Mouse (Mus musculus) cerebellum, adult 11-12 months (tissue): ENCODE data around the gene Ppp1r13b.
A peak's percentile ranks its signal among the peaks of the same experiment; 100 is the strongest.

Experiments
- DNase-seq: peaks from one replicate; pipeline ENCODE4 v3.0.0; 2022

The Ppp1r13b gene

DNA sequence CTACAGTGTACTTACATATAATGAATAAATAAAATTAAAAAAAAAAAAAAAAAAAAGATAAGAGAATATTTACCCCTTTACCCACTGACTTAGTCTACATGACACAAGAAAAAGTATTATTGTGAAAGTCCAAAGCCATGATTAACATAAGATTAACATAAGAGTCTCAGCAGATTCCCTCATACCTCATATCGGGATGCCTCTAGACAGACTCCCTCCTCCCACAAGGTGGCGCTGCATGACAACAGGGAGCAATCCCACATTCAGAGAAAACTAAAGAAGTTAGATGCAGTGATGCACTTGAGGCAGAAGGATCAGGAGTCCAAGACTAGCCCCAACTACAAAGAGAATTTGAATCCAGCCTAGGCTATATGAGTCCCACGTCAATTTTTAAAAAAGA is 29.7 kb downstream of the Ppp1r13b start:
- peak; percentile 63 for DNase-seq

DNA sequence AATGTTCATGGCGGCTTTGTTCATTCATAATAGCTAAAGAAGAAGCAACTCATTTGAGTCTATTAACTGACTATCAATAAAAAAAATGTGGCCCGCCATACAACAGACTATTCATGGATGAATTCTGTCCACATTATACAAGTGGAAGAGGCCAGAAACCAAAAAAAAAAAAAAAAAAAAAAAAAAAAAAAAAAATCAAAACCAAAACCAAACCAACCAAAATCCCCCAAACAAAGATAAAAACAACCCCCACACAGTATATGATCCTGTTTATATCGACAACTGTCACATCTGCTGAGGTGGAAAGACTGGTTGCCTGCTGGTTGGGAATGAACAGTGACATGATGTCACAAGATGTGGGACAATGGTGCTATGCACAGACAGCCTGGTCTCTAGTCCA is 32.4 kb downstream of the Ppp1r13b start:
- DNase-seq, result no peak

GRCm38 (mm10) chr12:111874601-111875140 is 33.2 kb downstream of the Ppp1r13b start:
- DNase-seq, result no peak

- no peak for DNase-seq
These were observed 35.8 kb downstream of the Ppp1r13b start for GRCm38 (mm10) chr12:111872079-111872478.

DNA sequence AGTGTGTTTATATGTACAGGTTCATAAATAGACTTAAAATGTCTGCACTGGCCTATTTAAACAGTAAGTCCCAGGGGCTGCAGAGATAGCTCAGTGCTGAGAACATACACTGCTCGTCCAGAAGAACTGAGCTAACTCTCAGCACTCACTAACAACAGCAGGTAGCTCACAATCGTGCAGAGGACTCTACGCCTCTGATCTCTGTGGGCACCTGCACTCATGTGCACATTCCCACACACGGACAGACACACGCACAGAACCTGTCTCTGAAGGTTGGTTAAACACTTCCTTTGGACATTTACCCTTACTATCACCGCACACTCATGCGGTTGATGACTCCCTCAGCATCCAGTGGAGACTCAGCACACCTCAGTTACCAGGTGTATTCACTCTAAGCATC is 37.1 kb downstream of the Ppp1r13b start:
- no peak for DNase-seq

DNA sequence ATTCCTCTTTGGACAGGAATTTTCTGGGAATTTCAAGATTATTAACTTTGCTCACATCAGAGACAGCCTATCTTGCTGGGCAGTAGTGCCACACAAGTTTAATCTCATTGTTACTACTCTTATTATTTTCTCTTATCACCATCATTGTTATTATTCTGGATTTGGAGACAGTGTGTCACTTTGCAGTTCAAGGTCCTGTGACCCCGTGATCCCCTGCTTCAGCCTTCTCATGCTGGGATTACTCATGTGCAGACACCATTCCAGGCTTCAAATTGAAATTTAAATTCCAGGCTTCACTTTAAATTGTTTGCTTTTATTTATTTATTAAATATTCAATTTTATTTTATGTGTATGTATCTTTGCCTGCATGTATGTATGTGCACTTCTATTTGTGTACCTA is 38.1 kb downstream of the Ppp1r13b start:
- no peak for DNase-seq

DNA sequence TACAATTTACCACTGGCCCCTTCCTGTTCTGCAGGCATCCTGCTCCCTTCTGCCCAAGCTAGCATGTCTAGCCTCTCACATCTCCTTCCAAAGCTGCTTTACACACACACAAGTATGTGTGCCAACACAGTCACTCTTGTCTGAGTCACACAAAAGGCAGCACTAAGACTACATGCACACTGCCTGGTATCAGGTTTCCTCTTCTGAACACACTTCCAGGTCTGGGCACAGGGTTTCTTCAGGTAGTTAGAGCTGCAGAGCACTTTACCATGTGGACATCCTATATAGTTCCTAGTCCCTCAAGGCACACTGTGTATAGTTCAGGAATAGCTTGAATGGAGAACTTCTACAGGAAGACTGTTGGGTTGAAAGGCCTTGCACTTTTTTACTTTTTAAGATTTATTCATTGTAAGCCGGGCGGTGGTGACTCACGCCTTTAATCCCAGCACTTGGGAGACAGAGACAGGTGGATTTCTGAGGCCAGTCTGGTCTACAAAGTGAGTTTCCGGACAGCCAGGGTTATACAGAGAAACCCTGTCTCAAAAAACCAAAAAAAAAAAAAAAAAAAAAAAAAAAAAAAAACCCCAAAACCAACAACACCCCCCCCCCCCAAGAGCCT is 43.6 kb downstream of the Ppp1r13b start:
- DNase-seq, result no peak

DNA sequence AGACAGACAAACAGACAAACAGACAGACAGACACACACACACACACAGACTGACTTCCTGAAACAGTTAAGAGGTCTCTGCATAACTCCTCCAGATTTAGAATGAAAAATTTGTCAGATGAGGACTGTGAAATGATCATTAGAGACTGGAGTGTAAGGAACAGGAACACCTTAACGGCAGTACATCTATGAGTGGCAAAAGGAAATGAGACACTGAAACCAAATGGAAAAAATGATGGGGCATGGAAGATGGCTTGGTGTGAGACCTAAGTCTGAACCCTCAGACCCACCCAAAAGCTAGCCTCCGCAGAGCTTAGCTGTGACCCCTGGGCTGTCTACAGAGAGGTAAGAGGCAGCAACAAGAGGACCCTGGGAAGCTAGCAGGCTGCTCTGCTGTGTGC is 52.5 kb downstream of the Ppp1r13b start:
- DNase-seq, result no peak

- no peak for DNase-seq
These were observed 54.4 kb downstream of the Ppp1r13b start for GRCm38 (mm10) chr12:111853546-111853945.

DNA sequence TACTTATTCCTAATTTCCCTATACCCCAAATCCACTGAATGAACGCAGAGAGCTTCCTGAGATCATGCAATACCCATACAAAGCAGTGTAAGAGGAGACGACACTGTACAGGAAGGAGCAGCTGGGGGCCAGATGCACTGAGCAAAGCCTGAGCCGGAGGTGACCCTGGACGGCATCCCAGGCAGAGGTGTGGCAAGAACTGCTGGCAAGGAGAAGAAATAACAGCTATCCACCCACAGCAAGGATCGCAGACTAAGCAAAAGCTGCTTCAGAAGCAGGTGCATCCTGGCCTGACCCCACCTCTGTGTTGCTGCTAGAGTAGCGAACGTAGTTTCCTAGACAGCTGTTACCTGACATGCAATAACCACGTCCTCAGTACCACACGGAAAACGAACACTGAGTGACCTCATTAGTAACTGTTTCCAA is 54.9 kb downstream of the Ppp1r13b start:
- DNase-seq, result no peak

DNA sequence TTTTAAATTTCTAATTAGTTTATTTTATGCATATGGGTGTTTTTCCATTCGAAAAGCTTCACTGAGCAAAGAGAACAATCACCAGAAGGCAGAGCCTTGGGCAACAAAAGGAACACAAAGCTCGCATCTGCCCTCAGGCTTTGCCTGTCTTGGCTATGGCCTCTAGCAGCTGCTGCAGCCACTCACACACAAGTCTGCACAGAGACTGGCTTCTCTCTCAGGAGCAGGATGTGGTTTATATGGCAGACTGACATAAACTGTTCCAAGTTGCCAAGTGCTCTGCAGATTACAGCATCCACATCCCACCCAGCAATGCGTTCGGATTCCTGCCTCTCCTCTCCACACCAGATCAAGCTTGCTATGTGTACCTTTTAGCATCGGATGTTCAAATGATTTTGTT is 56.2 kb downstream of the Ppp1r13b start:
- no peak for DNase-seq

GRCm38 (mm10) chr12:111851235-111851634 is 56.7 kb downstream of the Ppp1r13b start:
- no peak for DNase-seq

DNA sequence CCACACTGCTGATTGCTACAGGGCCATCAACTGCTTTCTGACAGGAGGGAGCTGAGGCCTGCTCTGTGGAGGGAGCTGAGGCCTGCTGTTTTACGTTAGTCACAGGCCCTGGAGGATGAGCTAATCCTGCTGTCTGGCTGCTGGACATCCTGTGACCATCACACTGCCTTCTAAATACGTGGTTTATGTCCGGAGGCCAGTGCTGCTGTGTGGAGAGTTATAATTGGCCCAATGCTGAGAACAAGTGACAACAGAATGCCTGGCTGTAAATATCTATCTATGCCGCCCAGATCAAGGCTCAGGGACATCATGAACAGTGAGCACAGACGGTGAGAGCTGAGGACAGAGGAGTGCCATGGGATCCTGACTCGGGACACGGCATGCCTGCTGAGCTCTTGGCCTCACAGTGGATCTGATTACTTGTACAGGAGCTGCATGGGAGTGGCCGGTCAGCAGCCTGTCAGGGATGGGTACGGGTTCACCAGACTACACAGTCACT is 59.6 kb downstream of the Ppp1r13b start:
- peak; percentile 54 for DNase-seq

DNA sequence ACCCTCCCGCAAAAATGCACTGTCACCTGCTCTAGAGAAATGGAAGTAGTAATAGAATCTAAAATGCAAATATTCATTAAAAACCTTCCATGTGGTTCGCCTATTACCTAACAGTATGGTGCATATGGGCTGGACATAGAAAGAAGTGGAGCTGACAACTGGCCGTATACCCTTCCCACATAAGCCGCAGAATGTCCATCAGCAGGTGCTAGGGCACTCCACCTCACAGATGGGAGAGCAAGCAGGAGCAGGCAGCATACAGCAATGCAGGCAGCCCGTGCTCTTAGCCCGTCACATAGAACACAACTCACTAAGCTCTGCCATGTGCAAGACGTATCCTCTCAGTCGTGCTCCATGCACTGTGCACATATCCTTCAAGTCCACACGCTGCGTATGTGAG is 61.1 kb downstream of the Ppp1r13b start:
- DNase-seq, result no peak

DNA sequence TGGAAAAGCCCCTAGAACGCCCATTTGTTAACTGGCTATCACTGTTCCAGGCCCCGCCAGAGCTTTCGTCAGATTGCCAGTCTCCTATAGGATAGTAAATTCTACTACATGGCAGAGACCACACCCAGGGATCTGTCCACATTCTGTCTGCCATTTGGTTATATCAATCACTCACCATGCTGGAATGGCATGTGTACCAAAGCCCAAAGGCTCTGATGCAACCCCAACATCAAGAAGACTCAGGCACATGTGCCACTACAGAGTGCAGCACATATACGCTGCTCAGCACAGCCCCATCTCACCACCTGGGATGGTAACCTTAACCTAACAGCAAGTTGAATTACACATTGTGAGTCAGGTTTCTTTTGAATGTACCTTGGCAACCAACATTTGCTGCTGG is 62.0 kb downstream of the Ppp1r13b start:
- no peak for DNase-seq

- DNase-seq, result no peak
These were observed 64.4 kb downstream of the Ppp1r13b start for GRCm38 (mm10) chr12:111843470-111843869.

- no peak for DNase-seq
These were observed 65.1 kb downstream of the Ppp1r13b start for GRCm38 (mm10) chr12:111842565-111843433.

- DNase-seq, result no peak
These were observed 74.5 kb downstream of the Ppp1r13b start for GRCm38 (mm10) chr12:111833457-111833856.

- no peak for DNase-seq
These were observed 75.3 kb downstream of the Ppp1r13b start for GRCm38 (mm10) chr12:111832643-111833042.

DNA sequence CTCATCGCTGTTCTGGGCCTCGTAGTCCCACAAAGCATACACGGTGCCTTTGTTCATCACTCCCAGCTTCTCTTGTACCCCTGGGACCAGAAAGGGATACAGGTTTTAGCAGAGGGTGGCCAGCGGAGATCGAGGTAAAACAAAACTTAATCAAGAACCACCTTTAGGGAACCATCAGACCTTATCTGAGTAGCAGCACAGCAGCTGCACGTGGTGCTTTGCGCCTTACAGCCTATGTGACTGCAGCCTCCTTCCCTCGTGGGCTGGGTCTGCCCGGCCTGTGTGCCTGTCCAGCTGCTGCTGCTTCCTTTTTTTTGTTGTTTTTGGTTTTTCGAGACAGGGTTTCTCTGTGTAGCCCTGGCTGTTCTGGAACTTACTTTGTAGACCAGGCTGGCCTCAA is 77.5 kb downstream of the Ppp1r13b start:
- no peak for DNase-seq

GRCm38 (mm10) chr12:111829954-111830353 is 78.0 kb downstream of the Ppp1r13b start:
- DNase-seq, result peak; percentile 71

DNA sequence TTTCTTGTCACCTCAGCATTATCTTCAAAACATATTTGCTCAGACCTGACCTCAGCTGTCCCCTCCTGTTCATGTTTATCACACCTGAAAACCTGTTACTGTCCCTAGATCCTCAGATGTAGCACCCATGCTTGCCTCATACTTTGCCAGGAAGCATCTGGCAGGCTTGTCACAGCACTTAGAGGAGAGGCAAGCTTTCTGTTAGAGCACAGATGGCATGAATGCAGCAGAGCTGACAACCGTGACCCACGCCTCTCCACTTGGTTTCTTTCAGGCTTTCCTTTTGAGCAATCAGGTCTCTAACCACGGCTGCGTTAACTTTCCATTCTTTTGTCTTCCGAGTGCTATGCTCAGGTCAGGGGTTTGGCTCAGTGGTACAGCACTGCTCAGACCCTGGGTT is 78.5 kb downstream of the Ppp1r13b start:
- no peak for DNase-seq

GRCm38 (mm10) chr12:111827556-111827955 is 80.4 kb downstream of the Ppp1r13b start:
- DNase-seq, result no peak

DNA sequence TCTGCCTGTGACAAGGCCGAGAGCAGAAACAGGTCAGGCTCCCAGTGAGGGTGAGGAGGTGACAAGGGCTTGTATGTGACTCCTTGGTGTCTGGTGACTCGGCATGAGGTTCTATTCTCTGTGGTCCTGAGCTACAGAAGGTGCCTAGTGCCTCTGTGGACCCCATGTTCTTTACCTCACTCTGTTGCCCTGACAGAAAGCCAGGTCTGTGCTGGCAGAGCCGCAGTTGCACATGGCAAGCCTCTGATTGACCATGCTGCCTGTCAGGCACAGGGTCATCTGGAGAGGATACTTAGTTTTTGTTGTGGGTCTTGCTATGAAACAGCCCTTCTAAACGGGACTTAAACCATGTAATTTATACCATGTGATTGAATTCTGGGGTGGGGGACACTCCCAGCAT is 86.0 kb downstream of the Ppp1r13b start:
- no peak for DNase-seq
